In genomic region chr1:16824057-16824456, GRCm38 (mm10) we compare ENCODE assay signal across 21 mouse cellular contexts.
DNase-seq lines count a peak whose midpoint lies in the region; ATAC-seq and TF ChIP-seq lines count a peak whose summit lies in the region.
"Had no signal": no experiment of that assay in that cellular context is flagged by ENCODE, and none has a peak within 500 bp of the region (broad histone marks: within the 10 kb centered on the region; RNA-seq: fewer than 3 reads in every experiment).

No protein-coding gene starts in this region.

- no peak for TF ChIP-seq CTCF in kidney, adult 2 months (conservative IDR thresholded peaks at IDR 0.05; ENCODE audit: insufficient read depth, insufficient read length, low read depth, low read length)

- in situ Hi-C loops in ES-E14 (cut with MboI; ENCODE audit: low sequenced_read_pairs in 2 of 2, unreplicated experiment in 2 of 2) = loop anchor here in 1 of 2 experiments (25.0 kb wide), 1 partner anchor 288 kb away; no protein-coding TSS in a partner anchor

- no peaks in the 10 kb centered on the region for H3K9me3 ChIP-seq in ES-E14 (ENCODE audit: control insufficient read depth, insufficient read depth, low read depth, low read length)
- no peaks in the 10 kb centered on the region for H3K9me3 ChIP-seq in limb, embryonic 14.5 days (ENCODE audit: control insufficient read depth, low read length)
- H3K9me3 ChIP-seq: embryonic facial prominence, embryonic 12.5 days; heart, embryonic 13.5 days; hindbrain, embryonic 15.5 days had no signal

- WGBS in kidney, adult 2 months = 49% methylated on average over 3 of the region's 3 CpGs
- WGBS in limb, embryonic 14.5 days = 21% methylated on average over 3 of the region's 3 CpGs

- no peaks in the 10 kb centered on the region; the same call in 1 of the 2 replicates for H3K4me1 ChIP-seq in kidney, adult 2 months (ENCODE audit: control insufficient read depth, insufficient read depth, low read length)
- H3K4me1 ChIP-seq in ES-E14 (ENCODE audit: control insufficient read depth in 2 of 2, insufficient read depth in 2 of 2, low read length in 2 of 2, poor library complexity in 1 of 2) = peaks cover 5 to 6% of the 10 kb centered on the region in 2 experiments; a peak in 3 of 4 replicates
- no peaks in the 10 kb centered on the region for H3K4me1 ChIP-seq in limb, embryonic 14.5 days (ENCODE audit: control insufficient read depth, insufficient read depth, low read length)
- H3K4me1 ChIP-seq: embryonic facial prominence, embryonic 12.5 days; heart, embryonic 13.5 days; hindbrain, embryonic 15.5 days had no signal

- no peaks in the 10 kb centered on the region for H3K36me3 ChIP-seq in kidney, adult 2 months (ENCODE audit: control insufficient read depth, insufficient read depth, low read length)
- H3K36me3 ChIP-seq in ES-E14 (ENCODE audit: control insufficient read depth, insufficient read depth, low read length, poor library complexity, severe bottlenecking) = peaks cover 3% of the 10 kb centered on the region; the same call in 1 of the 2 replicates
- no peaks in the 10 kb centered on the region for H3K36me3 ChIP-seq in limb, embryonic 14.5 days (ENCODE audit: control insufficient read depth, insufficient read depth, low read length)
- H3K36me3 ChIP-seq: embryonic facial prominence, embryonic 12.5 days; heart, embryonic 13.5 days; hindbrain, embryonic 15.5 days had no signal

- H3K4me2 ChIP-seq in limb, embryonic 14.5 days (replicated peaks; ENCODE audit: low read depth, low read length, severe bottlenecking) = no peak overlapping the region
- H3K4me2 ChIP-seq: embryonic facial prominence, embryonic 12.5 days; heart, embryonic 13.5 days; hindbrain, embryonic 15.5 days had no signal

- no peak for TF ChIP-seq POLR2A in kidney, adult 2 months (IDR thresholded peaks at IDR 0.05; ENCODE audit: low read depth, low read length)
- TF ChIP-seq POLR2A in limb, embryonic 14.5 days (IDR thresholded peaks at IDR 0.05; ENCODE audit: borderline replicate concordance, extremely low read depth, insufficient read depth, insufficient read length) = no peak

- peak; percentile 37; the same call in 1 of the 2 replicates for ATAC-seq in limb, embryonic 14.5 days (ENCODE audit: low FRiP score, low read depth)
- ATAC-seq: activated CD4-positive, CD25-positive, alpha-beta regulatory T cell, adult 4 months; forebrain, embryonic 16.5 days; intestine, embryonic 16.5 days had no signal

- no peak overlapping the region for H3K4me3 ChIP-seq in kidney, adult 2 months (ENCODE audit: insufficient read depth, low read depth, low read length)
- H3K4me3 ChIP-seq in ES-E14 (ENCODE audit: insufficient read depth in 1 of 2, low read depth in 1 of 2, low read length in 2 of 2, poor library complexity in 1 of 2, severe bottlenecking in 1 of 2) = 0 out of 4 replicates have a peak overlapping the region, but pooled peaks of 1 of the 2 experiments have one; percentile 13
- H3K4me3 ChIP-seq in limb, embryonic 14.5 days (replicated peaks; ENCODE audit: low read length) = no peak overlapping the region
- H3K4me3 ChIP-seq: embryonic facial prominence, embryonic 12.5 days; heart, embryonic 13.5 days; hindbrain, embryonic 15.5 days had no signal

- DNase-seq in kidney, adult 2 months = peak; percentile 40
- DNase-seq in kidney, postnatal 14 days = no peak
- DNase-seq in ES-E14 (ENCODE audit: low read depth, low spot score) (peak; percentile 53), ZHBTc4 (ENCODE audit: low read depth, low spot score) (peak; percentile 87)
- no peak for DNase-seq in limb, embryonic 14.5 days (ENCODE audit: low spot score)
- DNase-seq in adrenal gland, postnatal 4 days (ENCODE audit: low spot score in 2 of 2) = no peak
- DNase-seq in testis, postnatal 10 days (ENCODE audit: low spot score) = no peak
- DNase-seq: adrenal gland, adult 2 months; adrenal gland, postnatal 25 days; cerebellum, adult 11 months; cerebellum, adult 9-10 months; cerebellum, postnatal 25 days; gastrocnemius, postnatal 36 days; heart, adult 11 months; heart, postnatal 36 days had no signal

- H3K9ac ChIP-seq in ES-E14 (ENCODE audit: insufficient read depth, low read depth, low read length, poor library complexity, severe bottlenecking) = no peak overlapping the region
- H3K9ac ChIP-seq in limb, embryonic 14.5 days (ENCODE audit: low read depth, low read length, severe bottlenecking) = no peak overlapping the region
- H3K9ac ChIP-seq: embryonic facial prominence, embryonic 12.5 days; heart, embryonic 13.5 days; hindbrain, embryonic 15.5 days had no signal

- H3K27ac ChIP-seq in kidney, adult 2 months (ENCODE audit: insufficient read depth, low read depth, low read length) = no peak overlapping the region
- H3K27ac ChIP-seq in ES-E14 (ENCODE audit: insufficient read depth, low read depth, low read length, poor library complexity, severe bottlenecking) = peak overlapping the region; percentile 94
- no peak overlapping the region for H3K27ac ChIP-seq in limb, embryonic 14.5 days (replicated peaks; ENCODE audit: low read depth, low read length)
- H3K27ac ChIP-seq: embryonic facial prominence, embryonic 12.5 days; heart, embryonic 13.5 days; hindbrain, embryonic 15.5 days had no signal

- H3K27me3 ChIP-seq in kidney, adult 2 months (replicated peaks; ENCODE audit: control insufficient read depth, insufficient read depth, low read length) = no peaks in the 10 kb centered on the region; the same call in 1 of the 2 replicates
- no peaks in the 10 kb centered on the region for H3K27me3 ChIP-seq in limb, embryonic 14.5 days (ENCODE audit: control insufficient read depth, insufficient read depth, low read length)
- H3K27me3 ChIP-seq: embryonic facial prominence, embryonic 12.5 days; heart, embryonic 13.5 days; hindbrain, embryonic 15.5 days had no signal

TF ChIP-seq in ES-E14, 5 proteins besides CTCF, POLR2A, EP300 and RAD21:
- TF ChIP-seq CHD2 (IDR thresholded peaks at IDR 0.05; ENCODE audit: low read depth, low read length) = 0 out of 2 replicates have a peak, but pooled peaks have one; percentile 29
- no peak for TF ChIP-seq ZNF384 (IDR thresholded peaks at IDR 0.05; ENCODE audit: low read depth, low read length)

Comparison
In these comparisons a context has a peak if more than half of its experiments do, and no peak if none do; other contexts are left out.
1. DNase-seq: peak in kidney, adult 2 months (single experiment), ES-E14 (single experiment) and ZHBTc4 (single experiment); none in kidney, postnatal 14 days (single experiment), limb, embryonic 14.5 days (single experiment), adrenal gland, postnatal 4 days (0 of 2) and testis, postnatal 10 days (single experiment).